Mouse (Mus musculus): ENCODE data around the gene Ank3.

GRCm38 (mm10) chr10:69544653-69545052, 146.1 kb downstream of the Ank3 start:
- TF ChIP-seq CTCF (IDR thresholded peaks at IDR 0.05; ENCODE audit: low read depth) (no peak), EP300 (IDR thresholded peaks at IDR 0.05; ENCODE audit: low read depth) (no peak)
